Mouse (Mus musculus) cerebellum, adult (tissue): ENCODE measurements around the gene Add1.

Experiments
- ATAC-seq: cut with Nextera tagmentation; 2 replicates; pipeline ENCODE4 v1.9.2; 2017; ENCODE audit warnings: mild to moderate bottlenecking, moderate library complexity, mixed read lengths; ENCODE audit not compliant: insufficient number of reproducible peaks, low FRiP score, low TSS enrichment

Gene Add1

DNA sequence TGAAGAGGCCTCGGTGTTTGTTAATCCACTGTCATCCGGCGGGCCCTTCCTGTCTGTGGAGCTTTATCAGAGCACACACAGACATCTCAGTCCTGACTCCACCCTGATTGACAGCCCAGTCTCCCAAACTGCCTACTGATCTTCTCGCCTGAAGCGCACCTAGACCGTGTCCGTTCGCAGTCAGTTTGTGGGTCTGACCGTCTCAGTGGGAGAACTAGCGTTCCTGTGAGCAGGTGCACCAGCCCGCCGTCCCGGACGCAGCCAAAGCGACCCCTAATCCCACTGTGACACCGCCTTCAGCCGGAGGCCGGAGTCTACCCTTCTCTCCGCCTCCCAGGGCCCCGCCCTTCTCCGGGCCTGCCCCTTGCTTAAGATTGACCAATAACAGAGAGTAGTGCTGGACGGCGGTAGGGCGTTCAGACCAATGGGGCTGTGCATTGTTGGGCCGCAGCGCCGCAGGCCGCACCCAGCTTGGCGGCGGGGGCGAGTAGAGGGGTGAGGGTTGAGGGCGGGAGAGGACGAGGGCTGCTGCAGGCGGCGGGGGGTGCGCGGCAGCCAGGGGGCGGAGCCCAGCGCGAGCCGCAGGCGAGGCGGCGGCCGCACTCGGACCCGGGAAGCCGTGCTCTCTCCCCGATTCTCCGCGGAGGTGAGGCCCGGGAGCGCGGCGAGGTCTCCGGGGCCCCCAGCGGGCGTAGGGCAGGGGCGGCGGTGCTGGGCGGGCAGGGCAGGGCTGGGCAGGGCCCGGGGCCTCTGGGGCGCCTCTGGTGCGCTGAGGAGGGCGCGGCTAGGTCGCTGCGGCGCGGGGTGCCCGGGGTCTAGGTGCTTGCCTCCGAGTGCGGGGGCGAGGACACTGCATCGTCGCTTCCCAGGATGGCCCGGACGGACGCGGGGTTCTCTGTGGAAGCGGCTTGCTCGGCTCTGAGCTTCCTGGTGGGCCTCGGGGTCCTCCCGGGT, at the start of gene Add1:
Add1 (plus strand) TSS at position 397 of the 954 bp plus-strand sequence.
- peak; percentile 99 for ATAC-seq

DNA sequence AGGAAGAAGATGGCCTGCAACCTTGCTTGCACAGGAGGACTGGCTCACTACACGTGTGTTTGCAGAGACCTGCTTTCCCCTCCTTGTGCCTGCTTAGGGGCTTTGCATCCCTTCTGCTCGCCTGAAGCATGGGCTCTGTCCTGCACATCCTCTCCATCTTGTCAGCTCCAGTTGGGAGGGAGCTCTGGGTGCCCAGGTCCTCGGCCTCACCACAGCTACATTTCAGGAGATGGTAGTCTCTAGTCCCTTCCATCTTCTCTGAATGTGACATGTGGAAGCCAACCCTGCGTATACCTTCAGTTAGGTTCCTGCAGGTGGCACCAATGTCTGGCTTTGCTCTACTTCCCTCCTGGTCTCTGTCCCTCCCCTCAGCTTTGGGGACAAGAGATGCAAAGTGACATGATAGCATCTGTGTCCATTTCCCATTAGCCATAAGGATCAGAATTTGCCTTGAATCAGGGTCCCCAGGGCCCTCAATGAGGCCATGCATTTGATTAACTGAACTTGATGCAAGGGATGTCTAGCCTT, 49.4 kb upstream of the Add1 start:
- no peak for ATAC-seq

DNA sequence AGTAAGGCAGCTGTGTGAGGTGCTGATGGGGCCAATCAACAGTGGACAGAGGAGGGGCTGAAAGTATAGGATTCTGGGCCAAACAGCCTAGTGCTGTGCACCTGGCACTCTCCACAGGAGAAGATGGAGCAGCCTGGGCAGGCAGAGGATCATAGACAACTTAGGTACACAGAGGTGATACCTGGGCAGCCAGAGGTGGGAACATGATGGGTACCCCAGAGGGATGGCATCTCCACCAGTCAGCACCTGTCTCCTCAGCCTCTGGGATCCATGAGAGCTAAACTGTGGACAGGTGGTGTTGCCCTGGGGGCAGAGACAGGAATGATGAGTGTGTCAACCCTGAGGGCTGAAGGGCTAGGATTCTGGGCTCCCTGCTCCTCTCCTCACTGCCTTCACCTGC, 49.0 kb upstream of the Add1 start:
- no peak for ATAC-seq

DNA sequence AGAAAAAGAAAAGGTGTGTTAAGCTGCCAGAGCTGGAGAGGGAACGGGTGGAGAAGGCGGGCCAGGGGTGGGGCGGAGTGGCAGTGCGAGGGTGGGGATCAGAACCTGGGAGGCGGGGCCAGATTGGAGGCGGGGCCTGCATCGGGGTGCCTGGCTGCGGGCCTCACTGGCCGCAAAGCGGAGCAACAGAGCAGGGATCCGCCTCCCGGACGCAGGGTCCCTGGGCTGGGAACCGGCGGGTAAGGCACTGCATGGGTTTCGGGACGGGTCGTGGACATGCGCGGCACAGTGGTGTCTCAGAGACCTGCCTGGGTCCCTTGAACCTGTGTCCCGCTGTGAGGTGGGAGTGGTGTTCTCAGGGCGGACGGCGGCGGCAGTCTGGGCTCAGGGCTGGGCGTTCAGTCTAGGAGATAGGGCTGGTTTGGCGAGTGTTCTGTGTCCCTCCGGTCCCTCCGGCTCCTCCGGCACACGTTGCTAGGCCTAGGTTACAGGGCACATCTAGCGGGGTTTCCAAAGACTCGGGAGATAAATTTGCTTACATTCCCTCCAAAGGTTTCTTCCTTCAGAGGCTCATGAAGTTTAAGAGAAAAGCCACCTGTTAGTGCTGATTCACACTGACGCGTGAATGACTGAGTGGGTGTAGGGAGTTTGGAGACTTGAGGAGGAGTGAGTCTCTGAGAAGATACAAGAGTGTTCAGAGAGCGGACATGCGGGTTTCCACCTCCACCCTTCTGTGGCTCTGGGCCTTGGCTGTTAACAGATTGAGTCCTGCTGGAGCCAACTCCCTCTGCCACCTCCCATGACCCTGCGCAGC, 47.6 kb upstream of the Add1 start, which contains the start of gene Sh3bp2:
Sh3bp2 (plus strand) TSS at position 176 of the 814 bp plus-strand sequence.
- peak; percentile 73; the same call in 1 of the 2 replicates for ATAC-seq

DNA sequence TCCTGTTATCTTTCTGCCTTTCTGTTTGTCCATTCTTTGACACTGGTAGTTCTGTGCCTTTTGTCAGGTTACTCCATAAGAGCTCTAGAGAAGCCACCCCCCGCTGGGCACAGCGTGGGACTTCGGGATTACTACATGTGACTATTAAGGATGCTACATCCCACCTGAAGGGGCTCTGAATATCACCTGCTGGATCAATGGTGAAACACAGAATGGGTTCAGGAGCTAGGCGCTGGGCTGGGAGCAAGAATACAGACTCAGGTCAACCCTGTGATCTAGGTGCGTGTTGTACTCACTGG, 47.0 kb upstream of the Add1 start:
- ATAC-seq = no peak

DNA sequence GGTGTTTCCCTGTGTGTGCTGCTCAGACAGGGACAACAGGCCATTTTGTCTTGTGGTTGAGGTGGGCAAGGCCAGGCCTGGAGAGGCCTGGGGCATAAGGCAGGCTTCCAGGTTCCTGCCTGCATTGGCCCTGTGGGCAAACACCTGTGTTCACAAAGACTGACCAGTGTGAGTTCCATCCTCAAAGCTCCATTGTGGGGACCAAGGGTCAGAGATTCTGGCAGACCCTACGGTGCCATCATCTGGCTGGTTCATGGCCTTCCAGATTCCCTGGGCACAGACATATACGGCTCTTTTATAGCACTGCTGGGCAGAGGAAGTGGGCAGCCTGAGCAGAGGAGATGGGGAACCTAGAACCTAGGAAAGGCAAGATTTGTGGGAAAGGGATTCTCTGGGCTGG, 46.1 kb upstream of the Add1 start:
- no peak for ATAC-seq

DNA sequence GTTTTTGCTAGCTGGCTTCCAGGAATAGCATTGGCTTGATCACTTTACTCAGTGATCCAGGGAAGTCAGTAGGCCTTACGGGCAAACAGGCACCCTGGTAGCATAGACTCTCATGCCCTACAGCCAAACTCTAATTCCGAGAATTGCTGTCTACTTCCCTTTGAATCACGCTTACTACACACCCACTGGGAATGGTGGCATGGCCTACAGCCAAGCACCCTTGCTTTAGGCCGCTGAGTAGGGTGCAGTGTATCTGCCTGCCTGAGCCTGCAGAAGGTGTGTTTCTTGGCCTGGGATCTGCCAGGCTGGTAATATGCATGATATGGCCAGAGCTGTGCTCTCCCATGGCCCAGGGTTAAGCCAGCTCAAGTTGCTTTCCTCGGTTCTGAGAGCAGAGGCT, 44.7 kb upstream of the Add1 start:
- no peak for ATAC-seq

DNA sequence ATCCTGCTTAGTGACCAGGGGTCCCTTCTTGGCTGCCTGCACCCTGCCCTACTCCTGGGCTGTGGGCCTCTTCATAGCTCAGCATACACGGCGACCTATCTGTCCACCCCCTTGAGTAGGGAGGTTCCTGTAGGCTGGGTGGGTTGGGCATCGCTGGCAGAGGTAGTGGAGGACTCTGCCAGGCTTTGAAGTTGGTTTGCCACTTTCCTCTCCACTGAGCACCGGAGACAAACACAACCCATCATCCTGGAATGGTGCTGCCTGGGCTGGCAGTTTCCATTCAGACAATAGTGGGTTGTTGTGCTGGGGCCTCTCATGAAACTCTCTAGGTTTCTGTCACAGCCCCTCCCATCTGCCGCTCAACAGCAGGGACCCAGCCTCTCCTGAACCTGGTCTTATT, 43.3 kb upstream of the Add1 start:
- no peak for ATAC-seq

DNA sequence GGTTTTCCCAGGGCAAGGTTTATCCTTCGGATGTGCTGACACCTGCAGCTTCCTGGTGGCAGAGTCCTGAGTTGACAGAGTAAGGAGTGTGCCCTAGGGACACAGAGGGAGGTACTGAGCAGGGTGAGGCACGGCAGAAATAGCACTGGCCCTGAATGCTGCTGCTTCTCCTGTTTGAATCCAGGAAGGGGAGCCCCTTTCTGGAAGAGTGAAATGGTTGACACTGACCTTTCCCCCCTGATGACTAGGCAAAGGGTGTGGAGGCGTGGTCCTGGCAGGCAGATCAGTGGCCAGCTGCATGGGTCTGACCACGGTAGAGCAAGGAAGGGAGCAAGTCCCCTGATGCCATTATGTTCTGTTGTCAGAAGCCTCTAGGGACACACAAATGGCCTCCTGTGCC, 42.8 kb upstream of the Add1 start:
- no peak for ATAC-seq

DNA sequence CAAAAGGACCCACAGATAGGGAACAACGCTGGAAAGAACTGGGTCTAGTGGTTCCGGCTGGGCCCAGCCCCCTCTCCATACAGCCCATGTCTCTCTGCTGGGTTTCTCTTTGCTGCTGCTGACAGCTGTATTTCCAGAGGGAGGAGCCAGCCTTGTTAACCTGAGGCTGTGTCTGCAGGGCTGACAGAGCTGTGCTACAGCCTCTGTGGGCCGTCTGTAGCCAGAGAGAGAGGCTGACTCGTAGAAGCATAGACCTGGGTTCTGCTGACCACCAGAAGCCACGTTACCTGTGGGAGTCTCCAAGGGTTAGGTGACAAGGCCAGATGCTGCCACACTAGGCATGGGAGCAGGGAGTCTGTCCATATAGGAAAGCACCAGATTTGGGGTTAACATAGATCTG, 40.4 kb upstream of the Add1 start:
- no peak for ATAC-seq

DNA sequence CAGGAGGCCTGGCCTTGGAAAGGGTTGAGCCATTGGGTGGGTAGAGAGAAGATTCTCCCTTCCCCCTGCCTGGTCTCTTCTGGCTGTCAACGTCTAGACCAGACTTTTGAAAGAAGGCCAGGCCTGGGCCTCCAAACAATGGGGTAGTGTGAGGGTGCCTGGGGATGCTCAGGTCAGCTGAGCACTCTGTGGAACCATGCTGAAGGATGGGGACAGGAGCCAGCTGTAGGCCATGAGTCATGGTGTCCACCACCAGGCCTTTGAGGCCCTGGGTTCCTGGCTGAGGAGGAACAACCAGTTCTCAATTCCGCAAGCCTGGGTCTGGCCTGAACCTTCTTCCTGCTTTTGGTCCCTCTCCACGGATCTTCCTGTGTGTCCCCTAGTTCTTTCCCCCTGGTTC, 39.6 kb upstream of the Add1 start:
- no peak for ATAC-seq

DNA sequence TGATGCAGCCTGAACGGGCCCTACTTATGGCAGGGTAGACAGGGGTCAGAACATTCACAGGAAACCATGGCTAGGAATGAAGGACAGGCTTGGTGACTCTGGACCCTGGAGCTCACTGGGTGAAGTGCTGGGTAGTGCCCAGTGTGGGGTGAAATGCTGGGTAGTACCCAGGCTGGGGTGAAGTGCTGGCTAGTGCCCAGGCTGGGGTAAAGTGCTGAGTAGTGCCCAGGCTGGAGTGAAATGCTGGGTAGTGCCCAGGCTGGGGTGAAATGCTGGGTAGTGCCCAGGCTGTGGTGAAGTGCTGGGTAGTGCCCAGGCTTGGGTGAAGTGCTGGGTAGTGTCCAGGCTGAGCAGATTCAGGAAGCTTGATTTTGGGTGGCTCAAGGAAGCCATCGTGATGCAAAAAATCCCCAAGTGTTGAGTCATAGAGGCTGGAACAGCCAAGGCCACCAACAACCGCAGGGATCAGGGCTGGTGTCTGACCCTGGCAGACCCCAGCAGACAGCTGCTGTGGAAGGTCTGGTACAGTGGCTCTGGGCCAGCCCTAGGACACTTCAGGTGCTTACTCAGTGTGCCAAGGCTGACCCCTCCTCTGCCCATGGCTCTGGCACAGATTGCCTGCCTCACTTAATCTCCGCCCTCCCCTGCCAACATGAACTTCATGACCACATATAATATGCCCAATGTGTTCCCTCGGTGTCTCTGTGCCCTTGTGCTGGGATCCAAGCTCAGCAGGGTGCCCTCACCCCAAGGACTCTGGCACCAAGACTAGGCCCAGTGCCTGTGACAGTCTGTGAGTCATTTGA, 38.5 kb upstream of the Add1 start:
- no peak for ATAC-seq

DNA sequence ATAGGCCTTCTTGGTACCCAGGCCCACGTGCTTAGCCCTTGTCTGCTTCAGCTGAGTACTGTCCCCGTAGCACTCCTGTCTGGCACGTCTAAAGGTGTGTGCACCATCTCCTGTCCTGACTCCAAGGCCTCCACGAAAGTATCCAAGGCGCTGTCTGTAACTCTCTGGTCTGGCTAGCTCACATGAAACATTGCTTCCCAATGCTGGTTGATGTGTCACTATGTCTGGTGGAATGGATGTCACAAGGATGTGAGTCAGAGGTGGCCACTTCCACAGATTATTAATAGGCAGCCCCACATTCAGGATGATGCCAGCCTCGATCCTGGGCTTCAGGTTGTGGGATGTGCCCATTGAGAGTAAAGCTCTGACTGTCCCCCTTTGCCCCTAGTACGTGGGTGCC, 37.6 kb upstream of the Add1 start:
- ATAC-seq = no peak

DNA sequence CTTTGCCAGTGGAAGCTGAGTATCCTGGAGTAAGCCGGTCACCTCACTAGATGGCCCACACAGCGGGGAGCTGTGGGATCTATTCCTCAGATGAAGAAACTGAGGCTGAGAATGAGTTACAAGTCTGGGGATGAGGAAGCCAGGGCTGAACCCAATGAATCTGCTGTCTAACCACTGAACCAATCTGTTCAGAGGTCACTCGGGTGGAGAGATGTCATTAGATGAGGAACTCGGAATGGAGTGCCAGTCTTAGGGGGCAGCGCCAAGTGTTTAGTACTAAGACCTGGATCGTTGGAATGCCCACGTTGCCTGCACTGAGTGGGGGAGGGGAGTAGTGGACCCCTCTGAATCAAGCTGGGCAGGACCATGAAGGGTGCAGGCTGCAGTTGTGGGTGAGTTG, 35.4 kb upstream of the Add1 start:
- ATAC-seq = no peak

DNA sequence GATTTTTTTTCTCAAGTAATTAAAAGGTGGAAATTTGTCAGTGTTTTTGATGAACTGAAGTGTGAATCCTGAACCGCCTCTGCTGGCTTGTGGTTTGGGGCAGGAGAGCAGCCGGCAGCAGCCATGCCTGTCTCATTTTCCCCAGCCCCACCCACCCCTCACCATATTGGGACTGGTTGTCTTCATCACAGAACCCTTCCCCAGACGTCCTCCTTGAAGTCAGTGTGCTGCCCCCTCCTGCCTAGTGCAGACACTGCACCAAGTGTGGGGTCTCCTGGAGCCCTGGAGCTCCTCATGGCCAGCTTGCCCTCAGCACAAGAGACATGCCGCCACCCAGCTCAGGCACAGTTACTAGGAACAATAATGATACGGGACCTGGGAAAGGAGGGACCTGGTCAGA, 34.9 kb upstream of the Add1 start:
- no peak for ATAC-seq

DNA sequence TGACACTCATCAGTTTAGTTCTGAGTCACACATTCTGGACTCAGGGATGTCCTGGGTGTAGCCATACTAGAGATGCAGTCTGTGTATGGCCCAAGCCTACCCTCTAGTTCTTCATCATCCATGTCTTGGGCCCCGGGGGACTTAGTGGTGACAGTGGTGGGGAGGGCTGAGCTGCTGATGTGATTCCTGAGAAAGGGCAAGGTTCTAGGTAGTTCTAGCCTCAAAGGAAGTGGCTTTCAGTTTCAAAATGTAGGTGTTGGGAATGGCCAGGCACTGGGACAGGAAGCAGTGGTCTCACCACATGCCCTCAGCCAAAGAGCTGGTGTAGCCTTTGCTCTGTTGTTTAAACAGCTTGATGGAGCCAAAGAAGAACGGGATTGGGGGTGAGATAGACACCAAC, 34.3 kb upstream of the Add1 start:
- ATAC-seq = no peak

DNA sequence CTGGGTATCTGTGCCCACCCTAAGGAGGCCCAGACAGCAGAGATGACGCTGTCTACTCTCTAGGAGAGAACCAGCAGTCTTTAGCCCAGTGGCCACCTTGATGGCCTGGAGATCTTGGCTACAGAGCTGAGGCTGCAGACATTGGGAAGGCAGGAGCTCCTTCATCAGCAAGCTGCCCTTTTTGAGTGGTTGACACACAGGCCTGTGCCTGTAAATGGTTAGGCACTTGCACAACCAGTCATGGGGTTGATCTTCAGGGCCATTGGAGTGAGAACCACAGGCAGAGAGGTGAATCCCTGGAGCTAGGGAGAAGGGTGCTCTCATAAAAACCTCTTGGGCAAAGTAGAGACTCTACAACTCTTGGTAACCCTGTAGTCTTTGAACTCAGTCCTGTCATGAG, 31.3 kb upstream of the Add1 start:
- no peak for ATAC-seq

DNA sequence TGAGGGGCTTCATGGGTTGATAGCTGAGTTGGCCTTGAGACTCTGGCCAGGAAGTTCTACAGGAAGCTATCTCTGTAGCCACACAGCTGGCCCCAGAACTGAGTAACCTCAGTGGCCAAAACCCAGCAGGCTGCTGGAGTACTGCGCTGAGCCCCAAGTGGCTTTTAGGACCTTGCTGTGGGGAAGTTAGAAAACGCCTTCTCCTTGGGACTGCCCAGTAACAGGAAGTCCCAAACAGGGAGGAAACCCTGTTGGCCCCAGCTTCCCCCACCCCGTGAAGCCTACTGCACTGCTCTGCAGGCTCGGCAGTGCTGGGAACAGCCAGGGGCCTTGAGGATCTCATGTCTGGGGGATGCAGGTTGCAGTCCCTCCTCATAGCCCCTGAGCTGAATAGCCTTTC, 30.4 kb upstream of the Add1 start:
- ATAC-seq = no peak

DNA sequence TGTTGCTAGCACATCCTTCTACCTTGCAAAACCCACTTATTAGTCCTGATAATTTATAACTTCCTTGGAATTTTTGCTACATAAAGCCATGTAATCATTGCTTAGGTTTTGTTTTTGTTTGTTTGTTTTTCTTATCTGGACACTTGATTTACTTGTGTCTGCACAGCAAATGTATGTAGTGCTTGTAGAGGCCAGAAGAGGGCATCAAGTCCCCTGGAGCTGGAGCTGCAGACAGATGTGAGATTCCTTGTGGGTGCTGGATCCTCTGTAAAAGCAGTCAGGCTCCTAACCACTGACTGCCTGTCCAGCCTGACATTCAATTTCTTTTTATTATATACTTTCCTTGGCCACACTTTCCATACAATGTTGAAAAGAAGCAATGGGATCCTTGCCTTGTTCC, 26.1 kb upstream of the Add1 start:
- ATAC-seq = no peak

DNA sequence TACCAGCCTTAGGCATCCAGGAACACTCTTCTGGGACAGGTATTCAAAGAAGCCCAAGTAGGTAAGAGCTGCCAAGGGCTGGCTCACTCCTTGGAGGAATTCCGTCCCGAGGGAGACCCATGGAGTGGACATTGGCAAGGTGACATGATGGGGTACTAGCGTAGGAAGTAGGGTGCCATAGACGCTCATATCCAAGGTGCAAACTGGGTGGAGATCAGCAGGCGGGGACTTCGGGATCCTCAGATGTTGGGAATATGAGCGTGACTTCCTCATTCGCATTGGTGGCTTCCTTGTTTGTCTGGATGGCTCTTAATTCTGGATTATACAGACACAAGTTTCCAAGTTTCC, 24.4 kb upstream of the Add1 start:
- no peak for ATAC-seq
